Mouse (Mus musculus) liver, embryonic 11.5 days (tissue): ENCODE data around the gene Ccdc9. TPM values are rescaled to one million over a fixed set of nuclear protein-coding genes. Genes with fewer than 3 reads are reported as not detected.
A peak's percentile ranks its signal among the peaks of the same experiment; 100 is the strongest.

ENCODE experiments used
- ATAC-seq: fragments of 200-750 bp; cut with Nextera tagmentation; replicated peaks from 2 replicates; pipeline ENCODE4 v1.8.0; 2017; ENCODE audit warnings: moderate number of reproducible peaks, mild to moderate bottlenecking, moderate TSS enrichment, moderate library complexity; ENCODE audit not compliant: low FRiP score
- DNase-seq: peaks from one replicate; pipeline ENCODE4 v3.0.0-alpha.2; 2017; ENCODE audit warnings: low spot score
- H3K27ac ChIP-seq: fragments of 300-500 bp; sonication (generic); 2 replicates; pipeline ENCODE4 v1.5.1; 2014; ENCODE audit warnings: mild to moderate bottlenecking, low read depth, low read length, control low read depth
- H3K27me3 ChIP-seq: fragments of 300-500 bp; sonication (generic); replicated peaks from 2 replicates; pipeline ENCODE4 v1.6.1; 2014; ENCODE audit warnings: low read length, mixed read lengths; ENCODE audit not compliant: control insufficient read depth, insufficient read depth
- H3K36me3 ChIP-seq: fragments of 300-500 bp; sonication (generic); 2 replicates; pipeline ENCODE4 v1.6.1; 2014; ENCODE audit warnings: mild to moderate bottlenecking, low read length, moderate library complexity, mixed read lengths; ENCODE audit not compliant: control insufficient read depth, insufficient read depth
- H3K4me1 ChIP-seq: fragments of 300-500 bp; sonication (generic); replicated peaks from 2 replicates; pipeline ENCODE4 v1.6.1; 2014; ENCODE audit warnings: low read length, mixed read lengths; ENCODE audit not compliant: control insufficient read depth, insufficient read depth
- H3K4me2 ChIP-seq: fragments of 300-500 bp; sonication (generic); 2 replicates; pipeline ENCODE4 v1.6.1; 2014; ENCODE audit warnings: mild to moderate bottlenecking, control low read depth, moderate library complexity
- H3K4me3 ChIP-seq: fragments of 300-500 bp; sonication (generic); 2 replicates; pipeline ENCODE4 v1.5.1; 2014; ENCODE audit warnings: low read depth, low read length, control low read depth
- H3K9ac ChIP-seq: fragments of 300-500 bp; sonication (generic); 2 replicates; pipeline ENCODE4 v1.6.1; 2014; ENCODE audit warnings: low read depth, low read length, control low read depth
- H3K9me3 ChIP-seq: fragments of 300-500 bp; sonication (generic); 2 replicates; pipeline ENCODE4 v1.6.1; 2016; ENCODE audit warnings: low read length, inconsistent platforms, mixed read lengths; ENCODE audit not compliant: control insufficient read depth
- WGBS: fragments of 180-500 bp; shearing (Covaris S2); extraction: QIAGEN DNeasy Blood & Tissue Kit; methylation state at CpG from one replicate; pipeline ENCODE4 v1.1.7; 2014; 5-methylcytosine and 5-hydroxymethylcytosine counted together
- polyA plus RNA-seq: library from polyadenylated mRNA; unstranded; fragments of >200 nt; fragmentation: Nextera tagmentation; extraction: Ambion mirVana; gene quantifications from 2 replicates; pipeline ENCODE4 v1.2.1, GENCODE M21; 2014

Gene Ccdc9
- polyA plus RNA-seq, 1 experiment from 2014 or later: 25.3 TPM

GRCm38 (mm10) chr7:16284904-16285303 lies 1.7 kb downstream of the Ccdc9 start:
- no peaks in the 10 kb centered on the region for H3K27me3 ChIP-seq
- H3K9ac ChIP-seq: peak overlapping the region; percentile 48
- WGBS: 69% methylated on average over 9 of the region's 9 CpGs
- ATAC-seq (no peak), DNase-seq (no peak)
- peaks cover 11% of the 10 kb centered on the region for H3K4me1 ChIP-seq
- peak overlapping the region; percentile 70; the same call in 1 of the 2 replicates for H3K27ac ChIP-seq
- peaks cover 41% of the 10 kb centered on the region for H3K36me3 ChIP-seq
- H3K9me3 ChIP-seq: no peaks in the 10 kb centered on the region
- H3K4me3 ChIP-seq: peak overlapping the region; percentile 58
- H3K4me2 ChIP-seq: peak overlapping the region; percentile 96

GRCm38 (mm10) chr7:16284001-16284400 lies 2.6 kb downstream of the Ccdc9 start:
- Histone ChIP-seq H3K36me3 (peaks cover 42% of the 10 kb centered on the region), H3K4me1 (peaks cover 11% of the 10 kb centered on the region), H3K9me3 (no peaks in the 10 kb centered on the region), H3K4me2 (no peak overlapping the region), H3K4me3 (peak overlapping the region; percentile 7; the same call in 1 of the 2 replicates), H3K27ac (no peak overlapping the region), H3K27me3 (no peaks in the 10 kb centered on the region), H3K9ac (no peak overlapping the region)
- DNase-seq: no peak
- ATAC-seq: no peak
- 92% methylated on average over 8 of the region's 8 CpGs for WGBS

GRCm38 (mm10) chr7:16282334-16282733 lies 4.3 kb downstream of the Ccdc9 start:
- Histone ChIP-seq H3K36me3 (peaks cover 46% of the 10 kb centered on the region), H3K4me2 (no peak overlapping the region), H3K27me3 (no peaks in the 10 kb centered on the region), H3K9me3 (no peaks in the 10 kb centered on the region), H3K27ac (no peak overlapping the region), H3K4me3 (no peak overlapping the region), H3K9ac (no peak overlapping the region), H3K4me1 (peaks cover 11% of the 10 kb centered on the region)
- no peak for ATAC-seq
- no peak for DNase-seq
- WGBS: 93% methylated on average over 13 of the region's 13 CpGs

GRCm38 (mm10) chr7:16280721-16281120 lies 5.9 kb downstream of the Ccdc9 start:
- DNase-seq: no peak
- Histone ChIP-seq H3K4me1 (peaks cover 16% of the 10 kb centered on the region), H3K27ac (no peak overlapping the region), H3K4me3 (no peak overlapping the region), H3K27me3 (no peaks in the 10 kb centered on the region), H3K36me3 (peaks cover 53% of the 10 kb centered on the region), H3K9ac (no peak overlapping the region), H3K4me2 (no peak overlapping the region), H3K9me3 (no peaks in the 10 kb centered on the region)
- no peak for ATAC-seq
- WGBS: 87% methylated on average over 11 of the region's 11 CpGs

GRCm38 (mm10) chr7:16274922-16275890 lies 11.4 kb downstream of the Ccdc9 start:
- Histone ChIP-seq H3K27ac (peak overlapping the region; percentile 96), H3K4me1 (peaks cover 40% of the 10 kb centered on the region), H3K9ac (peak overlapping the region; percentile 86), H3K36me3 (peaks cover 20% of the 10 kb centered on the region), H3K4me2 (peak overlapping the region; percentile 76), H3K27me3 (no peaks in the 10 kb centered on the region), H3K4me3 (peak overlapping the region; percentile 80), H3K9me3 (no peaks in the 10 kb centered on the region)
- WGBS: 62% methylated on average over 10 of the region's 10 CpGs
- no peak for ATAC-seq
- no peak for DNase-seq

- peak overlapping the region; percentile 86 for H3K9ac ChIP-seq
- peaks cover 40% of the 10 kb centered on the region for H3K4me1 ChIP-seq
- no peaks in the 10 kb centered on the region for H3K27me3 ChIP-seq
- DNase-seq: no peak
- ATAC-seq: peak; percentile 86
- H3K4me3 ChIP-seq: peak overlapping the region; percentile 80
- H3K9me3 ChIP-seq: no peaks in the 10 kb centered on the region
- H3K4me2 ChIP-seq: peak overlapping the region; percentile 76
- H3K36me3 ChIP-seq: peaks cover 17% of the 10 kb centered on the region
- under 1% methylated on average over 18 of the region's 18 CpGs for WGBS
- H3K27ac ChIP-seq: peak overlapping the region; percentile 96
Observed at GRCm38 (mm10) chr7:16273766-16274140, 12.8 kb downstream of the Ccdc9 start.

GRCm38 (mm10) chr7:16273081-16273765 lies 13.4 kb downstream of the Ccdc9 start, which contains the start of gene Inafm1:
Gene Inafm1 (minus strand): TSS chr7:16273617.
- H3K9ac ChIP-seq: peak within 1 kb of the TSS; percentile 86
- H3K4me2 ChIP-seq: peak within 1 kb of the TSS; percentile 76
- under 1% methylated on average over 48 of the region's 49 CpGs for WGBS
- peaks cover 16% of the 10 kb centered on the region for H3K36me3 ChIP-seq
- peaks cover 40% of the 10 kb centered on the region for H3K4me1 ChIP-seq
- H3K27me3 ChIP-seq: no peaks in the 10 kb centered on the region
- ATAC-seq (peak; percentile 72), DNase-seq (peak; percentile 94)
- no peaks in the 10 kb centered on the region for H3K9me3 ChIP-seq
- peak within 1 kb of the TSS; percentile 80 for H3K4me3 ChIP-seq
- peak within 1 kb of the TSS; percentile 96 for H3K27ac ChIP-seq

- peaks cover 40% of the 10 kb centered on the region for H3K4me1 ChIP-seq
Observed at GRCm38 (mm10) chr7:16272681-16273080, 13.9 kb downstream of the Ccdc9 start.

More at GRCm38 (mm10) chr7:16272681-16273080, 13.9 kb downstream of the Ccdc9 start:
- H3K9ac ChIP-seq: peak overlapping the region; percentile 86
- under 1% methylated on average over 46 of the region's 46 CpGs for WGBS
- ATAC-seq: peak; percentile 78
- peak overlapping the region; percentile 96 for H3K27ac ChIP-seq
- H3K4me2 ChIP-seq: peak overlapping the region; percentile 76
- peak overlapping the region; percentile 80 for H3K4me3 ChIP-seq
- DNase-seq: peak; percentile 79
- H3K9me3 ChIP-seq: no peaks in the 10 kb centered on the region
- no peaks in the 10 kb centered on the region for H3K27me3 ChIP-seq
- peaks cover 13% of the 10 kb centered on the region for H3K36me3 ChIP-seq
